Mouse (Mus musculus) T-helper 17 cell (primary cell): ENCODE measurements around the gene Cbx8.

Experiments used
- in situ Hi-C, 2 experiments: fragments of 300-600 bp; cut with MboI, MseI; formaldehyde crosslinking; loops; 1 replicate in 1 of 2; 2 replicates in 1 of 2; pipeline ENCODE4 v1.15.1; 2025; ENCODE audit warnings: high pct_unique_total_duplicates in 2 of 2

The Cbx8 gene

DNA sequence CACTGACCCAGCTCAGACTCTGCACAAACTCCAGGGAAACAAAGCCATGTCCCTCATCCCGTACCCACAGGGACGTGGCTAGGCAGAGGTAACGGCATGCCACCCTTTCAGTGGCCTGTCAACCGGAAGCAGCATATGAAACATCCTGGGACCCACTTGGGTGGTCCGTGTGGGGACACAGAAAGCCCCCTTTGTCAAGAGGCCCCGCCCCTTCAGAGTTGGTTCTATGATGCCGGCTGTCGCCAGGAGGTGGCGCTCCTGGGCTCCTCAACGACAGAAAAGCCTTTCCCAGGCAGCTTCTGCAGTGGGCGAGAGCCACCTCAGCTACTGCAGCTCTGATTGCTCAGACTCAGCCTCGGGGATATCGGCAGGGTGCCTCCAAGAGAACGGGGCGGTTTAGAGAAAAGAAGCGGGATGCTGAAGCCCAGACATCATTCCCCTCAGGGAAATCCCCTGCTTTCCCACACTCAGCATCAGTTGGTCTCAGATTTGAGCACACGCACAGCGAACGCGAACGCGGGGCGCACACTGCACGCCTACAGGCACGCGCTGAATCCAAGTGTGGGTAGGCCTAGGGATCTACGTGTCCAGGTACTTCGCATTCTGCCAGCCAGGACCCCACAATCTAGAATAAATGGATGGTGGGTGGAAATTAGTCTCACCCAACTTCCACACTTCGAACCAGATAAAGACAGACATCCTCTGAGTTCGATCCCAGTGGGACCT, 42.1 kb downstream of the Cbx8 start:
- in situ Hi-C loops = no loop called here

DNA sequence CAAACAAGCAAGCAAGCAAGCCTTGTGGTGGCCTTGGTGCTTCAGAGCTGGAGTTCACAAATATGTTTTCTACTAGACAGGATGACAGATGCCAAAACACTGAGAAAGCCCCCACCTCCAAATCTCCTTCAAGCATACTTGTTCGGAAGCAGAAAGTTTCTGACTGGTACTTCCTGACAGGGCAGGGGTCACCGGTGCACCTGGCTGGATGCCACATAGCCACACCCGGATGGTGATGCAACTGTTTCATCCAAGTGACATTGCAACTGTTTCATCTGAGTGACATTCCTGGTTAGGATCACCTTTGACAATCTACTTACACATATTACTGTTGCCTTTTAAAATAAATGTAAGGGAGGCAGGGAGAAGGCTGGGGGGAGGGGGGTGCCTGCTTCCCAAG, 43.6 kb downstream of the Cbx8 start:
- in situ Hi-C loops = no loop called here

DNA sequence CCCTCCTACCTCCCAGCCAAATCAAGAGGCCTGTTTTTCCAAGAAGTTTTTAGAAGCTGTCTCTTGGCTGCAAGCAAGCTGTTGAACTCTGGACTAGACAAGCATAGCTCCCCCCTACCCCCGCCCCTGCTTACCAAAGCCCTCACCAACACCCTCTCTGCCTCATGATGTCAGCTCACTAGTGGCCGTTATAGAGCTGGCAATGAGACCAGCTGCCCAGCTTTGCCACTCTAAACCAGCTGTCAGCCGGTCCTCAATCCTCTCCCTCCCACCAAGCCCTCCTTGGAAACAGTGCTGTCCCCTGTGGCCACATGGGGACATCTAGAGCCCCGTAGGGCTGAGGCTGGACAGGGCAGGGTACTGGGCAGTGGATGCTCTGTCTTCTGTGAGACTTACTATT, 45.3 kb downstream of the Cbx8 start:
- in situ Hi-C loops = no loop called here

DNA sequence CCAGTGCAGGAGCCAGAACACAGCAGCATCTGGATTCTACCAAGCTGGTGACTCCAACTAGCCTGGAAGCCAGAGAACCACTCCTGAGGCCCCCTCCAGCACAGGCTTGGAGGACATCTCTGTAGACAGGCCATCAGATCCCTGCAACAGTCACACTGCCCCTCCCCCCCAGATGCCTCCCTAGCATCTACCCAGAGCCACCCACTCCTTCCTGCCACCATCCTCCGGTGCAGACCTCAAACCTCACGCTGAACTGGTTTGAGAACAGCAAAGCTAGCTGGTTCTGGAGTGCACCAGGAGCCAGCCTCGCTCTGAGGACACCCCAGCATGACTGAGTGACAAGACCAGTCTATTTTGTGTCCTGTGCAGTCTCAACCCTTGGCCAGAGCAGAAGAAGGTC, 48.0 kb downstream of the Cbx8 start:
- in situ Hi-C loops = no loop called here

DNA sequence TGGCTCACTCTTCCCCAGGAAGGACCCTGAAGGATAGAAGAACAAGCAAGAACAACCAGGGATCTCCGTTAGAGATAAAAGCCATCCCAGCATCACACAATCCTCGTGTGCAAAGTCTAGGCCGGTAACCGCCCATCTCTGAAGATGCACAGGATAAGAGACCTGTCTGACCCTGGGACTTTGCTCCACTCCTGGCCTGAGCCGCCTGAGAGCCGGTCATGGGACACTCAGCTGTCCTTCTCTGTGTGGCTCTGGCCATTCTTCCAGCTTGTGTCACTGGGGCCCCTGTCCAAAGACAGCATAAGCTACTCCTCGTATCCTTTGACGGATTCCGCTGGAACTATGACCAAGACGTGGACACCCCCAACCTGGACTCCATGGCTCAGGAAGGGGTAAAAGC, 52.8 kb downstream of the Cbx8 start, which contains the start of gene Enpp7:
Gene Enpp7, plus strand, starts transcription at position 190 of the 400 bp plus-strand sequence.
- in situ Hi-C loops = loop anchor here in 1 of 2 experiments (10.0 kb wide), 1 partner anchor 663 kb away; no protein-coding TSS in a partner anchor
